13 mouse cellular contexts compared by ENCODE assay signal in the genomic region with DNA sequence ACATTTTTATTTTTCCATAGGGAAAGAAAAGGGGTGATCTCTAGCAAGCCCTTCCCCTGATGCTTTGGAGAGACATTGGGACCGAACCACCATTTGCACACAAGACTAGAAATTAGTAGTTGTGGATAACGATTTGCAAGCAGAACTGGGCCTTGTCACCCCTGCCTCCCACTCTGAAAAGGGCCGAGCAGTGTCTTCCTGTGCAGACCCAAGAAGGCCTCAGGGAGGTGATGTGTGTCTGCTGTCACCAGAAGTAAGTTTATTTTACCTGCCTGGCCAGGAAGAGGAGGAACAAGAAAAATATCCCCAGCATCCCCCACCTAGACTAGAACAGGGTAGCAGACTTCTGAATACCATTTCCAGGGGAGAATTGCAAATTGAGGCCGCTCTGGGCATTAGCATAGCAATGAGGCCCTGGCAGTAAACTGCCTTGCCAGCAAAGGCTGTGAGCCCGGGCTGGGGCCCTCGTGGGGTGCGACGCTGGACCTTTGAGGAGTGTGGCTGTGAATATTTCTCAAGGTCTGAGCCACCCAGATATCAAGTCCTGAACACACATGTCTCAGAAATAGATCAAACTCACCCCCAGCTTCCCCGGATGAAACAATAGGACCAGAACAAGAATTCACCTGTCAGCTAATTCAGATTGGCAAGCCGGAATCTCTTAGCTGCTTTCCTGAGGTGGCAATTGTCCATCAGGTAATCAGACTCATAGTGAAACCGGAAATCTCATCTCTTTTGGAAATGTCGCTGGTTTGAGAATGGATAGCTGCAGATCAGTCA.
DNase-seq lines count a peak whose midpoint lies in the region; ATAC-seq and TF ChIP-seq lines count a peak whose summit lies in the region.
"Had no signal": no experiment of that assay in that cellular context is flagged by ENCODE, and none has a peak within 500 bp of the region (broad histone marks: within the 10 kb centered on the region; RNA-seq: fewer than 3 reads in every experiment).

No protein-coding gene starts in this region.

- H3K4me2 ChIP-seq in forebrain, embryonic 13.5 days: peak overlapping the region; percentile 62; the same call in 1 of the 2 replicates
- no peak overlapping the region; the same call in 1 of the 2 replicates for H3K4me2 ChIP-seq in neural tube, embryonic 14.5 days (ENCODE audit: low read depth, low read length)

- peaks cover 21% of the 10 kb centered on the region for H3K27me3 ChIP-seq in forebrain, embryonic 13.5 days
- peaks cover 72% of the 10 kb centered on the region for H3K27me3 ChIP-seq in midbrain, embryonic 10.5 days (ENCODE audit: low read depth, poor library complexity, severe bottlenecking)
- 0 out of 2 replicates have a peak, but pooled peaks cover 3% of the 10 kb centered on the region for H3K27me3 ChIP-seq in neural tube, embryonic 14.5 days (ENCODE audit: control insufficient read depth, insufficient read depth, low read length)

- no peak for DNase-seq in left cerebral cortex, adult 2 months (ENCODE audit: extremely low spot score in 1 of 2, low spot score in 2 of 2)
- DNase-seq in left cerebral cortex, postnatal 25 days (ENCODE audit: low spot score in 2 of 2): no peak
- peak; percentile 41 for DNase-seq in midbrain, embryonic 10.5 days (ENCODE audit: low spot score)
- no peak for DNase-seq in frontal cortex, postnatal 10 days (ENCODE audit: low spot score in 2 of 2)
- DNase-seq: heart, postnatal 4 days; kidney, adult 2 months; kidney, postnatal 4 days; thymus, postnatal 4 days had no signal

- 14% methylated on average over 12 of the region's 12 CpGs for WGBS in forebrain, embryonic 13.5 days
- 17% methylated on average over 12 of the region's 12 CpGs for WGBS in midbrain, embryonic 10.5 days
- WGBS in neural tube, embryonic 14.5 days: 15% methylated on average over 12 of the region's 12 CpGs

- peak overlapping the region; percentile 79; the same call in 1 of the 2 replicates for H3K27ac ChIP-seq in left cerebral cortex, adult 2 months
- peak overlapping the region; percentile 70 for H3K27ac ChIP-seq in forebrain, embryonic 13.5 days
- peak overlapping the region; percentile 69 for H3K27ac ChIP-seq in midbrain, embryonic 10.5 days (replicated peaks)
- H3K27ac ChIP-seq in neural tube, embryonic 14.5 days (ENCODE audit: low read depth, low read length): peak overlapping the region; percentile 46; the same call in 1 of the 2 replicates
- H3K27ac ChIP-seq: heart, embryonic 10.5 days; liver, embryonic 12.5 days had no signal

- H3K4me1 ChIP-seq in forebrain, embryonic 13.5 days: peaks cover 67% of the 10 kb centered on the region
- H3K4me1 ChIP-seq in midbrain, embryonic 10.5 days: peaks cover 77% of the 10 kb centered on the region
- H3K4me1 ChIP-seq in neural tube, embryonic 14.5 days (ENCODE audit: control insufficient read depth, insufficient read depth, low read length): peaks cover 22% of the 10 kb centered on the region; the same call in 1 of the 2 replicates
- H3K4me1 ChIP-seq: liver, embryonic 12.5 days had no signal

- ATAC-seq in forebrain, embryonic 13.5 days: peak; percentile 36; the same call in 1 of the 2 replicates
- no peak for ATAC-seq in neural tube, embryonic 14.5 days (ENCODE audit: low read depth)
- ATAC-seq in CD4-positive, CD25-positive, alpha-beta regulatory T cell, adult 4 months: no peak
- ATAC-seq: liver, embryonic 12.5 days had no signal

- no peak for TF ChIP-seq CTCF in left cerebral cortex, adult 2 months (IDR thresholded peaks at IDR 0.05)

- no peaks in the 10 kb centered on the region for H3K36me3 ChIP-seq in forebrain, embryonic 13.5 days (ENCODE audit: poor library complexity, severe bottlenecking)
- no peaks in the 10 kb centered on the region for H3K36me3 ChIP-seq in midbrain, embryonic 10.5 days
- H3K36me3 ChIP-seq in neural tube, embryonic 14.5 days (ENCODE audit: control insufficient read depth, insufficient read depth, low read length): no peaks in the 10 kb centered on the region
- H3K36me3 ChIP-seq: heart, embryonic 10.5 days; liver, embryonic 12.5 days had no signal

- H3K4me3 ChIP-seq in left cerebral cortex, adult 2 months: no peak overlapping the region
- H3K4me3 ChIP-seq in forebrain, embryonic 13.5 days: no peak overlapping the region
- 0 out of 2 replicates have a peak overlapping the region, but pooled peaks have one; percentile 7 for H3K4me3 ChIP-seq in midbrain, embryonic 10.5 days
- H3K4me3 ChIP-seq in neural tube, embryonic 14.5 days (ENCODE audit: low read depth, low read length): no peak overlapping the region
- H3K4me3 ChIP-seq: liver, embryonic 12.5 days had no signal

- H3K9ac ChIP-seq in forebrain, embryonic 13.5 days: no peak overlapping the region
- no peak overlapping the region for H3K9ac ChIP-seq in neural tube, embryonic 14.5 days (replicated peaks; ENCODE audit: low read depth, low read length)
- H3K9ac ChIP-seq: liver, embryonic 12.5 days had no signal

- no peaks in the 10 kb centered on the region for H3K9me3 ChIP-seq in forebrain, embryonic 13.5 days (replicated peaks)
- H3K9me3 ChIP-seq in midbrain, embryonic 10.5 days (replicated peaks): no peaks in the 10 kb centered on the region
- no peaks in the 10 kb centered on the region for H3K9me3 ChIP-seq in neural tube, embryonic 14.5 days (ENCODE audit: control insufficient read depth, low read length)
- H3K9me3 ChIP-seq: heart, embryonic 10.5 days; liver, embryonic 12.5 days had no signal

- intact Hi-C loops in left cerebral cortex, adult 2 months (cut with DNase I): no loop called here
- intact Hi-C loops in left cerebral cortex, postnatal 25 days (cut with DNase I): no loop called here
